Mouse (Mus musculus) liver, embryonic 14.5 days (tissue): ENCODE measurements around the gene Mbd6.

ENCODE experiments used
- CTCF ChIP-seq: IDR thresholded peaks from 2 replicates; pipeline ENCODE4 v1.5.1; 2016; ENCODE audit warnings: antibody characterized with exemption, low read depth, control low read depth
- EP300 ChIP-seq: IDR thresholded peaks from 2 replicates; pipeline ENCODE4 v1.6.1; 2016; ENCODE audit warnings: antibody characterized with exemption, low read depth

- no peak for TF ChIP-seq CTCF
- TF ChIP-seq EP300 = no peak
Observed at GRCm38 (mm10) chr10:127281316-127281715, 7.5 kb downstream of the Mbd6 start.
